Mouse (Mus musculus) skeletal muscle tissue, adult 2 months (tissue): ENCODE data around the gene Ndufaf8.
A peak's percentile ranks its signal among the peaks of the same experiment; 100 is the strongest.

Source experiments
- DNase-seq: peaks from one replicate; pipeline ENCODE4 v3.0.0-alpha.2; 2012; ENCODE audit warnings: low read depth, low spot score

Ndufaf8 gene

DNA sequence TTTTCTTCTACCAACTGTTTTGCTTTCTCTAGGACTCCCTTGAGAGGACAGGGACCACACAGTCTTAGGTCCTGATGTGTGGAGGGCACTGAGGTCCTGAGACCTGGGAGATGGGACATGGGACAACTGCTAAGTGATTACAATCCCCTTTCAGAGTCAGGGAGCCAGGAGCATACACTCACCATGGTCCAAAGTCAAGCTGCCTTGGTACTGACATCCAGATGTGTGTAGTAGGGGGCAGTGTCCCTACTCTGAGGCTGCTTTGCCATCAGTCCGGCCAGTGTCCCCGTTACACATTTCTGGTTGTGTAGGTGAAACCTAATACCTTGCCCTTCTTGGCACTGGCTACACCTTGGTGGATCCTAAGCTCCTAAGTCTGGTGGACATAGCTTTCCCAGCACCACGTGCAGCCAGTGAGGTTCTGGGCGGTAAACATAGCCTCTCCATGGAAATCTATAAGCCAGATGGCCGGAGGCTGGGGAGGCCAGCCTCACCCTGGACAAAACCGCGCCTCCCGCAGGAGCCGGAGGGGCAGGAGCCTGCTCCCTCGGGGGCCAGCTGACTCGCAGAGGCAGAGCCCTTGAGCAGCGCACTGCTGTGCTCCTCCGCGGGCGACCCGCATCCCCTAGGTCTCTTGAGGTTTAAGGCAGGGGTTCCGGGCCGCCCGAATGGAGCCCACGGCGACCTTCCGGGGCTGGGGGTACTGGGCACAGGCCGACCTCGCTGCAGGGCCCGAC lies 12.7 kb upstream of the Ndufaf8 start:
- peak; percentile 35 for DNase-seq

- DNase-seq, result peak; percentile 95
Observed at GRCm38 (mm10) chr11:120086702-120087152, 12.0 kb upstream of the Ndufaf8 start, which contains the start of gene Cep131. TSS of gene Cep131 (minus strand) at chr11:120086827.

- no peak for DNase-seq
Observed at GRCm38 (mm10) chr11:120090661-120091060, 8.1 kb upstream of the Ndufaf8 start.

- no peak for DNase-seq
Observed at GRCm38 (mm10) chr11:120092817-120093591, 5.7 kb upstream of the Ndufaf8 start.

- DNase-seq, result peak; percentile 54
Observed at GRCm38 (mm10) chr11:120101036-120101435, 2.3 kb downstream of the Ndufaf8 start.

DNA sequence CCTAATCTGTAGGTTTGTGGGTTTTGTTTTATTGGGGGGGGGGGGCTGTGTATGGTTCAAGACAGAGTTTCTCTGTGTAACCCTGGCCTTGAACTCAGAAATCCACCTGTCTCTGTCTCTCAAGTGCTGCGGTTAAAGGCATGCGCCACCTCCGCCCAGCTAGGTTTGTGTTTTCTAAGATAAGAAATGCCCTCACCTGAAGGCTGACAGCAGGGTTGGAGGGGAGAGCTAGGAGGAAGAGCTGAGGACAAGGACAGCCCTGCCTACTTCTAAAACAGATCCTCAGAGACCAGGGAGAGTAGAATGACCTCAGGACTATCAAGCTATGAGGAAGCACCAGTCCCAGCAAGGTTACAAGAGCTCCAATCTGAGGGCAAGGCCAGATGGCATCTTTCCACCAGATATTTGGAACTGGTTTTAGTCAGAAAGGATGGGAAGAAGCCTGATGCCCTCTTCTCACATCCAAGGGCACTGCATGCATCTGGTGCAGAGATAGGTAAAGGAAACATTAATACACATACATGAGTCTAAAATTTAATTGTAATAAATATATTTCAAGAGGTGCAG lies 4.8 kb downstream of the Ndufaf8 start:
- no peak for DNase-seq

GRCm38 (mm10) chr11:120107026-120107425 lies 8.3 kb downstream of the Ndufaf8 start:
- DNase-seq, result no peak

DNA sequence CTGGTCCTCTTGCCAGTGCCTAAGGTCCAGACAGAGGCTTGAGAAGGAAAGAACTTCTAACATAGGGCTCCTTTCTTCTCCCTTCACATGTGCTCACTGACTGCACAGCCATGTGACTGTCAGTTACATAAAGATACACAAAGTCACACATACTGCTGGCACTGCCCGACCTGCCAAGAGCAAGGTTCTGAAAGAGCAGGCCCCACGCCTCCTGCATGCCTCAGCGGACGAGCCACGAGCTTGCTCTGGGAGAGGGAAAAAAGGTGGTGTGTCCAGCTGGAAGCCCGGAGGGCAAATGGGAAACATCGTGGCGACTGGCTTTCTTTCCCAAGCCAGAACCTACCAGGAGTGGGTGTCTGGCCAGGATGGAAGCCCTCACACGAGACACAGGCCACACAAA lies 9.1 kb downstream of the Ndufaf8 start:
- DNase-seq, result no peak

DNA sequence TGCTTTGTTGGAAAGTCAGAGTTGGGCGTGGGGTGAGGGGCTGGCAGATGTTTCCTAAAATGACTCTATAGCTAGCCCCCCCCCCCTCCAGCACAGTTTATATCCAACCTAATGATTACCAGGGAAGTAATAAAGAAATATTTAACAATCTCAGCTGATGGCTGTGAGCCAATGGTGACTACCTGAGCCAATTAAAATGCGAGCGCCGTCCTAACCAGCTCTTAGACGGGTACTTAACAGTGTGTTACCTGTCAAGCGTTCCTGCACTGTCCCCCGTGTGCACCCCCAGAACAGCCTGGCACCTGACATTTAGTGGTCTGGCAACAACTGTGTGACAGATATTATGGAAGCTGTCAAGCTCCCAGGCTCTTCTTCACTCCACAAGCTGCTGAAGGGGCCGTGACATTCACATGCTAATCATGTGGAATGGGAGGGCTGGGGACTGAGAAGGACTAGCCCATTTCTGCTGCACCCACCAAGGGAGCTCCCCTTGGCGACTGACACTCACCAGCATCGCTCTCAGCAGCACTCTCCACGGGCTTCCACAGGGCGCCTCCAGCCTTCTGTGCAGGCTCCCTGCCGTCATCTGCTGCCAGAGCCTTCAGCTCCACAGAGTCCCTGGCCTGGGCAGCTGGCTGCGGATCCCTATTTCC lies 11.0 kb downstream of the Ndufaf8 start:
- no peak for DNase-seq

DNA sequence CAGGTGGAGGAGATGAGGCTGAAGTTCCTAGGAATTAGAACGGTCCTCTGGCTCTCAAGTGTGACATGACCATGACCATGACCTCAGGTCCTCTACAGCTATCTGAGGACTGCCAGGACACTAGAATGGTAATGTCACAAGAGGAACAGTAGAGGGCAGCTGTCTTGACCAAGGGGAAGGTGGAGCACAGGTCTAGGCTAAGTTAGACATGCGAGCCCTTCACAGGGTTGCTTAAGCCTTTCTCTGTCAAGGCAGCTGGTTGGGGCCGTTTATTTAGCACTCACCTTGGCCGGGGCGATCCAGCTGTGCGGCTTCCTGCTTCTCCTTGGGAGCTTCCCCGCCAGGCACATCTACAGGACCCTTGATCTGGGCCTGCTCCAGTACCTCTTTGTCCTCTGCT lies 11.8 kb downstream of the Ndufaf8 start:
- no peak for DNase-seq

GRCm38 (mm10) chr11:120111033-120111432 lies 12.3 kb downstream of the Ndufaf8 start:
- peak; percentile 42 for DNase-seq

DNA sequence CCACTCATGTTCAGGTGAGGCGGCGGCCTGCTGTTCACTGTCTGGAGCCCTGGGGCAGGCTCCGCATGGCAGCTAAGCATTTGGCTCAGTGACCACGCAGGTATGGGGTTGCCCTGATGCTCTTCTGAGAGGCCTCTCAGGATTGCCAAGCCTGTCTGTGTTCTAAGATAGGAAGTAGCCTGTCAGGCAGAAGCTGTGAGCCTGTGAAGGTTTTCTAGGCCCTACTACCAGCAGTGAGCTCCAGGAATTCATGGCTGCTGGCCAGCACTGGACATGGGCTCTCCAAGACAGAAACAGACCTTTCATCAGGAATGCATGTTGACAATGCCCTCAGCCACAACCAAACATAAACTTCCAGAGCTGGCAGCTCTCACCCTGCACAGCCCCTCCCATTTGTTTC lies 13.4 kb downstream of the Ndufaf8 start:
- no peak for DNase-seq

DNA sequence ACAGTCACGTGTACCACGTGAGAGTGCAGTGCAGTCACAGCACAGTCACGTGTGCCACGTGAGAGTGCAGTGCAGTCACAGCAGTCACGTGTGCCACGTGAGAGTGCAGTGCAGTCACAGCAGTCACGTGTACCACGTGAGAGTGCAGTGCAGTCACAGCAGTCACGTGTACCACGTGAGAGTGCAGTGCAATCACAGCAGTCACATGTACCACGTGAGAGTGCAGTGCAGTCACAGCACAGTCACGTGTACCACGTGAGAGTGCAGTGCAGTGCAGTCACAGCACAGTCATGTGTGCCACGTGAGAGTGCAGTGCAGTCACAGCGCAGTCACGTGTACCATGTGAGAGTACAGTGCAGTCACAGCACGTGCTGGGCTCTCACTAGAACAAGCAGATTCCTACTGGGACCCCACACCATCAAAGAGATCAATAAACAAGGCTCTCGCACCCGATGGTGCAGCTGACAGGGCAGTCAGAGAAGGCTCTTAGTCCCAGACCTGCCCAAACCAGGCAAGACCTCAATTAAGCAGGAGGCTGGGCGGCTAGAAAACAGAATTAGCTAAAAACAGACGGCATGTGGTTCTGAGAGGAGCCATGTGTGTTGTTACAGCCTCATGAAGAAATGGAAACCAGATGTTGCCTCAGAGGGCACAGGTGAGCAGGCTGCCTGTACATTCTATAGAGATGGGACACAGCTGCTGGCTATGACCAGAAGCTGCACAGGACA lies 15.9 kb downstream of the Ndufaf8 start:
- no peak for DNase-seq

GRCm38 (mm10) chr11:120117626-120118025 lies 18.9 kb downstream of the Ndufaf8 start:
- no peak for DNase-seq

GRCm38 (mm10) chr11:120119108-120119507 lies 20.4 kb downstream of the Ndufaf8 start:
- DNase-seq, result no peak

DNA sequence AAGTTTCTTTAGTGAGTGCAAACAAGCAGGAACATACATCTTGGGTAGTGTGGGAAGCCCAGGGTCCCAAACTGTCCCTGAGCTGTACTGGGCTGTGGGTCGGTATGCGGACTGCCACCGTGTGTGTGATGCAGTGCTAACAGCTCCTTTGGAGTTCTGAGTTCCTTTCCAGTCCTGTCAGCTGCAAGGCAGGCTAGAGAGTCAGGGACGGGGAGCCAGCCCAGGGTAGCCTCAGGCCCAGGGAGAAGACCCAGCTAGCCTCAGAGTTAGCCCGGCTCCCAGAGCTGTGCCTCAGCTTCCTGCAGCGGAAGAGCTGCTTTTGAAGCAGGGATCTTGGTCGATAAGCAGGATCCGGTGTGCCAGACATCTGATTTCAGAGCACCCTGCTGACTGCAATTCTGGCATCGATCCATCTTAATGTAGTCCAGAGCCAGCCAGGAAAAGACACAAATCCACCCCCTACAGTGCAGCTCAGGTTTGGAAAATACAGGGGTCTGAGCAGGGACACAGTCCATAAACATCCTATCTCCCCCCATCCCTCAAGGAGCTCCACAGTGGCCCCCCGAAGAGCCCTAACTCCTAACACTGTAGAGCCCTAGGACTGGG lies 21.3 kb downstream of the Ndufaf8 start:
- DNase-seq, result no peak

DNA sequence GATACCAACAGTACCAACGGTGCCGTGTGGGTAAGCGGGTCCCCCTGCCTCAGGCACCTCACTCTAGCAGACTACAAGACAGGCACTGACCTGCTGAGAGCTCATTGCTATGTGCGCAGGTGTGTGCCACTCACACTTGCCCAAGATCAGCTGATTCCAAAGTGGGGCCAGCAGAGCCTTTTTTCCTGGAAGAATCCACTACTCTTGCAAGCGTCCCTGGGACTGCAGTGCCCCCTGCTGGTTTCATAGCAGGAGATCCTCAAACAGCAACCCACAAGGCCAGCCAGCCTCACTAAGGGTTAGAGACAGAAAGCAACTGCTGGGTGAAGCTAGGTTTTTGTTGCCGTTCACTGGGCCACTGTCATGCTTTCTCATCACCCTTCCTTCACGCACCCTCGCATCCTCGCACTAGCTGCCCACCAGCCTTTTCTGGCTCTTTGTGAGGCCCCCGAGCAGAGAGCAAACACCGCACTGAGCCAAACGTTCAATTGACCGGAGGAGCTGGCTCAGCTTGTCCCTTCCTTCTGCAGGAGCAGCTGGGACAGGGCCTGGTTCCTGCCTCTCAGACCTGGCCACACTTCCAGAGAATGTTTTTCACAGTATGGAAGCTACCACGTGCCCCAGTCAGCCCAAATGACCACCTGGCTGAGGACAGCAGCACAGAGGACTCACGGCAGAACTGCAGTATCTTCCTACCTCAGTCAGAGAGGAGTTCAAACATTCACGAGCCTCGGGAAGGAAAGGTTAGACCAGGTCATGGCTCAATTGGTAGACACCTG lies 22.1 kb downstream of the Ndufaf8 start:
- no peak for DNase-seq

- DNase-seq, result peak; percentile 70
Observed at GRCm38 (mm10) chr11:120122126-120122525, 23.4 kb downstream of the Ndufaf8 start.

GRCm38 (mm10) chr11:120126845-120127244 lies 28.1 kb downstream of the Ndufaf8 start:
- no peak for DNase-seq

GRCm38 (mm10) chr11:120129281-120129680 lies 30.6 kb downstream of the Ndufaf8 start:
- no peak for DNase-seq
